Mouse (Mus musculus) hindbrain, embryonic 15.5 days (tissue): ENCODE data around the gene Ngp. TPM values are rescaled to one million over a fixed set of nuclear protein-coding genes. Genes with fewer than 3 reads are reported as not detected.

ENCODE experiments used
- polyA plus RNA-seq: library from polyadenylated mRNA; unstranded; fragments of >200 nt; fragmentation: Nextera tagmentation; extraction: Ambion mirVana; gene quantifications from 2 replicates; pipeline ENCODE4 v1.2.1, GENCODE M21; 2015

Gene Ngp
- polyA plus RNA-seq, 1 experiment from 2014 or later = 1.4 TPM

Other genes starting within 250 kb of the Ngp start
- gene Cspg5, start 176.0 kb upstream of the Ngp start, polyA plus RNA-seq = 181 and 199 TPM in 2 replicates
- 41.8 and 42.1 TPM in 2 replicates for gene Elp6, start 114.6 kb upstream of the Ngp start, polyA plus RNA-seq
- 60.6 and 63.3 TPM in 2 replicates for gene Scap, start 86.5 kb upstream of the Ngp start, polyA plus RNA-seq
- 24.0 and 24.4 TPM in 2 replicates for gene Ptpn23, start 11.5 kb upstream of the Ngp start, polyA plus RNA-seq
- gene Klhl18, start 56.9 kb downstream of the Ngp start, polyA plus RNA-seq = 23.8 and 27.4 TPM in 2 replicates
- gene Kif9, start 57.2 kb downstream of the Ngp start, polyA plus RNA-seq = 4.7 and 6.2 TPM in 2 replicates
- 30.5 and 31.6 TPM in 2 replicates for gene Setd2, start 112.8 kb downstream of the Ngp start, polyA plus RNA-seq
- gene Nradd, start 204.7 kb downstream of the Ngp start, polyA plus RNA-seq = 31.1 and 31.7 TPM in 2 replicates
- gene Nbeal2, start 234.4 kb downstream of the Ngp start, polyA plus RNA-seq = 3.5 and 4.3 TPM in 2 replicates
- gene Ccdc12, start 236.8 kb downstream of the Ngp start, polyA plus RNA-seq = 103 and 107 TPM in 2 replicates